Mouse (Mus musculus) lung, postnatal 25 days (tissue): ENCODE measurements at regions not wholly inside any gene's neighbourhood (a gene's known extent, or its start where the extent isn't known, plus 50 kb on each side); places are given as distances from the start of the nearest gene placed in this dataset.

Source experiments
- DNase-seq: peaks from one replicate; pipeline ENCODE4 v3.0.0; 2022; ENCODE audit warnings: low spot score

DNA sequence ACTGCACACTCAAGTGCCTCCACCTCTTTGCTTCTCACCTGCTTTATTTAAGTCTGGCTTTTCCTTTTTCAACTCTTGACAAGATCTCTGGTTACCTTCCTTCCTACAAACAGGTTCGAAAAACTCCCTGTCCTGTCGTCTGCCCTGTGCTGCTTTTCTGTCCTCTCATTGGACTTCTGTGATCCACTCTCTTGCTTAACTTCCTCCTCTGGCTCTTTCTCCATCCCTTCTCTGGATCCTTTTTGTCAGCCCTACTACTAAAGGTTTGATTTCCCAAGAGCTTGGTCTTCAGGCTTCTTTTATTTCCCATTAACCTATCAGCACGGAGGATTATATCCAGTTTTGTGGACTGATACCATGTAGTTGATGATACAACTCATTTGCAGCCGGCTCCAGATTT is 149.8 kb downstream of the Satb1 start:
- no peak for DNase-seq

DNA sequence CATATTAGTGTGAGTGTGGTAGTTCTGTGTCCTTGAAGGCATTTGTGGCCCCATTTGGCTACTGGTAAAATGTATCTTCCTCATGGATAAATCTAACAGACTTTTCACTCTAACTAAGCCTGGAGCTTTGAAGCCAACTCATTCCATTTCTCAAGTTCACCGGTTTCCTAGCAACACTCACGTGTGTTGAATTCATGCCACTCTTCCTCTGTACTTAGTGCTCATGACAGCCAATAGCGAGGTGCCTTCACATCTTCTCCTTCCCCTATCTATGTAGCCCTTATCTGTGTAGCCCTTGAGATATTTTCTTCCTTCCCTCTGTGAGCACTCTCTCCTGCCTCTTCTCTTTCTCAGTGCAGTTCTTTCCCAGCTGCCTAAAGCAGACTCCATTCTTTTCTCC is 150.7 kb downstream of the Satb1 start:
- no peak for DNase-seq

GRCm38 (mm10) chr17:51677451-51677850 is 155.6 kb downstream of the Satb1 start:
- DNase-seq, result no peak

DNA sequence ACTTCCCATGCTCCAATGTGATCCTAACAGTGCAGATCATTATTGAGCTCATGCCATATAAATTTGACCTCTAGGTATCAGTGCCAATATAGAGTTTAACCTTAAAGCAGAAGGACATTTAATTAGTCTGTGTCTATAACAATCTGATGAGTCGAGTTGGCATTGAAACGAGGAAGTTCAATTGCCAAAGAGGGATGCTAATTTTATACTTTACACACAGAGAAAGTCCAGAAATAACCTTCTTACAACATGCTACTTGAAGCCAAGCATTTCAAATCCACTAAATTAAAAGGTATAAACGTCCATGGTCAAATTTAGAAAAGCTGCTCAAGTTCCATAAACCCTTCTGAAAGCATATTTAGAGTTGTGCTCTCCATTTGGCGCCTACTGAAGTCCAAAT is 174.7 kb downstream of the Satb1 start:
- DNase-seq, result no peak

DNA sequence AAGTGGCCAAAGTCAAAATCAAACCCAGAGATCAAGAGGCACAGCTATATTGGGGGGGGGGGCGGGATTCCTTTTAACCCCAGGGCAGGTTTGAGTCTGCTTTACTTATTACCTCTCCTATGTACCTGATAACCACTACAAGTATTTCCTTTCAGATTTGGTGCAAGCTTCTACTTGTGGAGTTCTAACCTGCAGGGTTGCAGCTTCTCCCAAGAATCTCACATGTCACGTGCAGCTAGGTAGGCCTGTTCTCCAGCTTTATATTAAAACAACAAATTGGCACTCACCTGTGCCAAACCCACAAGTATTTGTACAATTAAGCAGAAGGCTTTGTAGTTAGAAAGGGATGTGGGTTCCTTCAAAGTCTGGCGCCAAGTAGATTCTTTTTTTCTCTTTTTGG is 179.2 kb downstream of the Satb1 start:
- DNase-seq, result no peak

DNA sequence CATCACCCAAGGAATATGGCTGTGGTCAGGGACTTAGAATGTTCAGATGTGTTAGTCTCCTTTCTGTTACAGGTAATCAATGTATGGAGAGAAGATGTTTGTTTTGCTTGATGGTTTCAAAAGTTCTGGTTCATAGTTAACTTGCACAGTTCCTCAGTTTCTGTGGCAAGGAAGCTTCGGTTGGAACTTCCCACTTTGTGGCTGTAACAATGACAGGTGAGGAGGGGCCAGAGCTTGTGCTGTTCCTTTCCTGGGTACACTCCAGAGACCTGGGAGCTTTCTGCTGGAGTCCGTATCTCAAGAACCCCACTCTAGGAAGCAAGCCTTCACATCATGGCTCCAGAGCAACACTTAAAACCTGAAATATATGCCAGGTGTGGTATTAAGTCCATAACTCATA is 181.2 kb downstream of the Satb1 start:
- no peak for DNase-seq

DNA sequence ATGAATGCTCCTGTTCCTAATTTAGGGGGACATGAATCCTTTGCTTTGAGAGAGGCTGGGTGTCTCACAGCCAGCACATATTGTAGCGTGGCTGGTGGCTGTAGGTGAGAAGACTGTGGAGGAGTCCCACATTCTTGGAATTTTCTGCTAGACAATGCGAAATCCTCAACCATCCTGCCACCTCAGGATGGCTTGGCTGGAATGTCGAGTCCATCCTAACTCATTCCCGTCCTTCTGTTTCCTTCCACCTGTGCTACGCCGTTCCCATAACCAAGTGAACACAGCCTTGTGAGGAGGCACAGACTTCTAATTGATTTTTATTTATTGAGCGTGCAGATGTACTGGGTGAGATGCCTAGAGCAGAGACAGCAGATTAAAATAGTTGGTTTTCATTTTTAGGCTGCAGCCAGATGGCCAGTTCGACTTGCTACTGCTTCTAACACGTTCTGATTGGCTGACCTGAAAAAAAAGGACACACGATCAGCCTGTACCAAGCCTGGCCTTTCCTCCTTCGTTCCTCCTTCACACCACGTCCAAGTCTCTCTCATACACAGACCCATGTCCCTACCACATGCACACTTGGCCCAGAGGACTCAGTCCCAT is 183.8 kb downstream of the Satb1 start:
- DNase-seq, result no peak

GRCm38 (mm10) chr17:51646416-51646815 is 186.7 kb downstream of the Satb1 start:
- DNase-seq, result no peak

DNA sequence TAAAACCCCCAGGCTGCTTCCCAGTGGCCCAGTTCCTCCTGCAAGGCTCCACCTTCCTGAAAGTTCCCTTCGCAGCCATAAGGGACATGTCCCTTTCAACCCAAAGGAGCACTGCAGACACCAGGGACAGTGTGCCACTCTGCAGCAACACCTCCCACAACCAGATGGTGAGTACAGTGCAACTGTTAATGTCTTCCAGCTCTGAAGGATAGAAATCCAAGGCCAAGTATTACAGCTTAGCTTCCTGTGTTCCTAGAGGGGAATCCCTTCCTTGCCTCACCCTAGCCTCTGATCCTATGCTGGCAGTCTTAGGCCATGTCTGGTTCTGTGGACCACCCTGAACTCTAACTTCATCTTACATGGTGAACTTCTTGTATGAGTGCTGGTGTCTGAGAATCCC is 187.2 kb downstream of the Satb1 start:
- no peak for DNase-seq

GRCm38 (mm10) chr17:51642682-51643081 is 190.4 kb downstream of the Satb1 start:
- DNase-seq, result no peak

DNA sequence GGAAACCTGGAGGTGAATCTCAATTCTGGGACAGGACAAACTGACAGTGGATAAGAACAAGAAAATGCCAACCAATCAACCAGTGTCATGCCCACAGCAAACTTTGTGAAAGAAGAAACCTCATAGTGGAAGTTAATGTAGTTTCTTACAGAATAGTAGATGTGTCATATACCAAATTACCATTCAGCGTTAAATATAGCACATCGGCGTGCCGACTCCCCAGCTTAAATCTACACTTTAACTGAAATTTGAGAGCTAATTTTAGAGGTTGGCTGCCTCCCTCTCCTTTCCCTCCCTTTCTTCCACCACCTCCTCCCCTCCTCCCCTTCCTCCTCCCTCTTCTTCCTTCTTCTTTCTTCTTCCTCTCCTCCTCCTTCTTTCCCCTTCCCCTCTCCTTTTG is 197.2 kb downstream of the Satb1 start:
- no peak for DNase-seq

DNA sequence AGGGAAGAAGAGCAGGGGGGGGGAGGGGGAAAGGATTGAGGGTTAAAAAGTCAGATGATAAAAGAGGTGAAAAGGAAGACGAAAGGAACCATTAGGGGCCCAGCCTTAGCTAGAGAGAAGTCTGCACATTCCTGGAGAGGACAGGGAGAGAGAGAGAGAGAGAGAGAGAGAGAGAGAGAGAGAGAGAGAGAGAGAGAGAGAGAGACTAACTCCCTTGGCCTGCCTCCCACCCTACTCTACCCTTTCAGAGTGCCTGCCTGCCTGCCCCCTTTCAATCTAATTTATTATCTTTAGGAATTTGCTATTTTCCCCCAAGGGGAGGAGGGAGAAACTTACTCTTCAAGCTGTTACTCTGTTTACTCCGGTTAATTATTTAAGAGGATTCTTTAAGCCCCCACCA is 201.5 kb downstream of the Satb1 start:
- DNase-seq, result no peak

- no peak for DNase-seq
Measured at GRCm38 (mm10) chr17:51620528-51620927, 212.6 kb downstream of the Satb1 start.

- DNase-seq, result no peak
Measured at GRCm38 (mm10) chr17:51585263-51585662, 247.8 kb downstream of the Satb1 start.

DNA sequence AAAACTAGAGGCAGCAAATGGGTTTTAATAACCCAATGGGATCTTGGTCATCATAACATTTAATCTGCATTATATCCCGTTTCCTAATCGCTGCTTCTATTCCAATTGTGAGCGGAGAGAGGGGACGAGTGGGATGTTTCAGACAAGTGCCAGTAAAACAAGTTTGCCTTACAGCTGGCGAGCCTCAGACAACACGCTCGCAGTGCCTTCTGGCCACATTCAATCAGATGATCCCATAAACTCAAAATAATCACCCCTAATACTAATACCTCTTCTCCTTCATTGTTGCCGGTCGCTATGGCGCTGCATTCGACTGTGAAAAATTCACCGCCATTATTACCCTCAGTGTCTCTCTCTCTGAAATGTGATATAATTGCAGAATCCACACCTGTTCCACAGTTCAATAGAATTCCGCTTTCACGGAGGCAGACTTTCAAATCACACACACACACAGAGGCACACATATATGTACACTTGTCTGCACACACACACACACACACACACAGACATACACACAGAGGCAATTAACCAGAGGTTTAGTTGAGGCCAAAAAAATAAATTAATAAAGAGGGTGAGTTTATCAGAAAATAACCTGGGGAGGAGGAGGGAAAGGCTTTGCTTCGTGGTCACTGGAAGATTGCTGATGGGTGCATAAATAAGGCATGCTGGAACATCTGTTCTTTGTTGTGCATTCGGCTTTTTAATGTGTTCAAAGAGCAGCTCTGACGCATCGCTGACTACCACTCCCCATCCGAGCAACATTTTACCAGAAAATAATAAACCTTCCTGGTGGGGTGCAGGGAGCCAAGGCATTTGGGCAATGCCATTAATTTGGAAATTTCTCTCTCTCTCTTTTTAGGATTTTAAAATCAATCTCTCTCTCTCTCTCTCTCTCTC is 248.9 kb downstream of the Satb1 start:
- peak; percentile 16 for DNase-seq

- DNase-seq, result peak; percentile 22
Measured at GRCm38 (mm10) chr17:51583277-51583676, 249.8 kb downstream of the Satb1 start.

DNA sequence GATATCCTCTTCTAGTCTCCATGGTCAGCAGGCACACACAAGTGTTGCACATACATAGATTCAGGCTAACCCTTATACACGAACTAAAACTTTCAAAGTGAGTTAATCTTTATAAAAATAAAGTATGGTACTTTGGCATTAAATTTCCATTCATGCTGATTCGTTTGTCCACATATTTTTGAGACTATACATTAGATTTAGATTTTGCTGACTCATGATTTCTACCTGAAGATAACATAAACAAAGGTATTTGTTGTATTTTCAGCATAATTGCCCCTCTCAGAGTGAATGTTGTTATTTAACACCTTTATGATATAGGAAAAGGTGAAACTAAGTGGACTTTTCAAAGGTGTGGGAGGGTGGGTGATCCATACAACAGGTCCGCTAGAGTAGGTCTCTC is 277.2 kb downstream of the Satb1 start:
- DNase-seq, result no peak

DNA sequence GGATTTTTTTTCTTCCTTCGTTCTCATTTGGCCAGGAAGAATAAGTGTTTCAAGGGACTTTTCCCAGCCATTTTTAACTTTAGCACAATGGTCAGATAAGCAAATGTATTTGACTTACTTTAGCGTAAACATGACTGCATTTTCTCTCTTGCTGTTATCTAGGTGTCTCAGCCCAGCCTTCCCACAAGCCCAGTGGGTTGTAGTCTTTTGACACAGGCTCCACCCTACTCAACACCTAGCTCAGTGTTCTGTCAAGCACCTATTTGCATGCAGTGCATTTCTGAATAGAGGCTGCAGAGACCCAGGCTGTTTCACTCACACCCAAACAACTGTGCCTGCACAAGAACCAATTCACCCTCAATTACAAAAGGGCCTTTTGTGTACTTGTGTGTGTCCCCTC is 278.6 kb downstream of the Satb1 start:
- no peak for DNase-seq

GRCm38 (mm10) chr17:51552277-51553015 is 280.6 kb downstream of the Satb1 start:
- no peak for DNase-seq

DNA sequence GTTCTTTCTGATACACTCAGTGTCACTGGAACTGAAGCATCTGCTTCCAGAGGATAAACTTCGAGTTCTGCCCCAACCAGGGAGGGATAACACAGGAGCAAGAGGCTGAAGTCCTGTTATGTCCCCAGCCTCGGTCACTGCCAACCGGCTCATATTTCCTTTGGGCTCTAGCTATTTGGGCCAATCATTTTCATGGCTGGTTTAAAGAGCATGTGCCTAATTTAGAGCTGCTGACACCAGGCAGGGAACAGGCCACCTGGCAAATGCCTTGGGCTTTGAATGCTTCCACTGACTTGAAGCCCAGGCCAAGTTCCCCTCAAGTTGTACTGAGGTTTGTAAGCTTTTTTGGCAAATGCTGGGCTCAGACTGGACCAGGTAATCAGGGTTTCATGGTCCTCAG is 286.1 kb downstream of the Satb1 start:
- DNase-seq, result no peak

DNA sequence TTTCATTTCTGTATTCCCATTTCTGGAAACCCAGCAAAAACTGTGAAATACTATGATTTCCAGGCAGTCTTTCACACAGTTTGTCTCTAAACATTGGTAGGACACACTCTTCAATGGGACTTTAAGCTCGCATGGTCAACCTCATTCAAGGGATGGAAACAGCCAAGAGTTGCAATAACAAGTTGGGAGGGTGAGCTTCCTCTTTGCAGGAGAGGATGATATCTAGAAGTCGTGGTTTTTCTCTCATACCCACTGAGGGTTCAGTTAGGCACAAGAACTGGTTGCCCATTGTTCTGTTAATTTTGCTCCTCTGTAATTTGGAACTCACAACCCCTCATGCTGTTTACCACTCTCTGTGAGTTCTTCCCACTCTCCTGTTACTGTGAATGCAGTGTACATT is 290.5 kb downstream of the Satb1 start:
- no peak for DNase-seq

DNA sequence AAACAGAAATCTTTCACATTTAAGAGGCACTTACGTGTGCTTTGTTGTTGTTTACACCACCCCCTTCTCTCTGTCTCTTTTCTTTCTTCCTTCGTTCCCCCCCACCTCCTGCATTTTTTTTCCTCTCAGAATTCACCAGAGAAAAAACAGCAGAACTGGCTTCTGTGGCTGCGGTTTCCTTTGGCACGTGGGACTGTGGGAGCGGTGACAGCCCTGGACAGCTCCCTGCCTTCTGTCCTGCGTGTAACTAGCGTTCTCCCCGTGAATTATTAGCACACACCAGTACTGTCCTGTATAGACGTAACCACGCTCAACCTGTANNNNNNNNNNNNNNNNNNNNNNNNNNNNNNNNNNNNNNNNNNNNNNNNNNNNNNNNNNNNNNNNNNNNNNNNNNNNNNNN is 298.4 kb downstream of the Satb1 start:
- DNase-seq, result no peak

GRCm38 (mm10) chr17:51534270-51534669 is 298.8 kb downstream of the Satb1 start:
- DNase-seq, result no peak
